In genomic region chr3:95161618-95162344, GRCm38 (mm10) we compare ENCODE assay signal across 9 mouse cellular contexts. TPM values are rescaled to one million over a fixed set of nuclear protein-coding genes. Genes with fewer than 3 reads are reported as not detected.
DNase-seq lines count a peak whose midpoint lies in the region; ATAC-seq lines count a peak whose summit lies in the region.
"Had no signal": no experiment of that assay in that cellular context is flagged by ENCODE, and none has a peak within 500 bp of the region (broad histone marks: within the 10 kb centered on the region; RNA-seq: fewer than 3 reads in every experiment).

No protein-coding gene starts in this region.

- no peak overlapping the region for H3K27ac ChIP-seq in heart, embryonic 11.5 days (ENCODE audit: low read depth, low read length)
- peak overlapping the region; percentile 79 for H3K27ac ChIP-seq in hindbrain, embryonic 11.5 days (ENCODE audit: low read depth, low read length)
- peak overlapping the region; percentile 86 for H3K27ac ChIP-seq in midbrain, embryonic 12.5 days (replicated peaks)

- H3K4me2 ChIP-seq in heart, embryonic 11.5 days = peak overlapping the region; percentile 96
- H3K4me2 ChIP-seq in hindbrain, embryonic 11.5 days (replicated peaks; ENCODE audit: low read depth, low read length) = peak overlapping the region; percentile 70
- H3K4me2 ChIP-seq in midbrain, embryonic 12.5 days (replicated peaks) = peak overlapping the region; percentile 77

- DNase-seq in heart, adult 18-20 months = no peak
- peak; percentile 58 for DNase-seq in cerebellum, adult 9-10 months
- DNase-seq in hindbrain, embryonic 11.5 days (ENCODE audit: low spot score) = peak; percentile 43
- no peak for DNase-seq in layer of hippocampus, adult 9-11 months
- no peak for DNase-seq in thymus, postnatal 25 days
- no peak for DNase-seq in right cerebral cortex, postnatal 36 days (ENCODE audit: low spot score in 2 of 2)

- peaks cover 29% of the 10 kb centered on the region for H3K4me1 ChIP-seq in heart, embryonic 11.5 days (ENCODE audit: control insufficient read depth, insufficient read depth, low read length)
- peaks cover 14% of the 10 kb centered on the region for H3K4me1 ChIP-seq in hindbrain, embryonic 11.5 days (replicated peaks; ENCODE audit: control insufficient read depth, insufficient read depth, low read length)
- H3K4me1 ChIP-seq in midbrain, embryonic 12.5 days = peaks cover 40% of the 10 kb centered on the region

- H3K27me3 ChIP-seq in heart, embryonic 11.5 days (ENCODE audit: control insufficient read depth, insufficient read depth, low read length) = peaks cover 9% of the 10 kb centered on the region
- H3K27me3 ChIP-seq in hindbrain, embryonic 11.5 days (ENCODE audit: control insufficient read depth, insufficient read depth, low read length) = peaks cover 2% of the 10 kb centered on the region; the same call in 1 of the 2 replicates
- peaks cover 11% of the 10 kb centered on the region for H3K27me3 ChIP-seq in midbrain, embryonic 12.5 days

- peaks cover 2% of the 10 kb centered on the region; the same call in 1 of the 2 replicates for H3K36me3 ChIP-seq in heart, embryonic 11.5 days (ENCODE audit: control insufficient read depth, insufficient read depth, low read length)
- H3K36me3 ChIP-seq in hindbrain, embryonic 11.5 days (ENCODE audit: control insufficient read depth, insufficient read depth, low read length) = no peaks in the 10 kb centered on the region
- peaks cover 27% of the 10 kb centered on the region for H3K36me3 ChIP-seq in midbrain, embryonic 12.5 days

- WGBS in heart, embryonic 11.5 days (ENCODE audit: insufficient replicate concordance) = 12% methylated on average over 9 of the region's 9 CpGs
- WGBS in hindbrain, embryonic 11.5 days = 5% methylated on average over 9 of the region's 9 CpGs
- WGBS in midbrain, embryonic 12.5 days = 2% methylated on average over 9 of the region's 9 CpGs

- H3K4me3 ChIP-seq in heart, embryonic 11.5 days (ENCODE audit: low read depth, low read length) = peak overlapping the region; percentile 76
- peak overlapping the region; percentile 85 for H3K4me3 ChIP-seq in hindbrain, embryonic 11.5 days (ENCODE audit: low read depth, low read length)
- peak overlapping the region; percentile 82 for H3K4me3 ChIP-seq in midbrain, embryonic 12.5 days

- no peak for ATAC-seq in heart, embryonic 11.5 days (replicated peaks; ENCODE audit: insufficient number of reproducible peaks, low FRiP score, low TSS enrichment)
- ATAC-seq in hindbrain, embryonic 11.5 days (ENCODE audit: low FRiP score) = 0 out of 2 replicates have a peak, but pooled peaks have one; percentile 2
- no peak for ATAC-seq in midbrain, embryonic 12.5 days (ENCODE audit: low FRiP score, low read depth)

- no peak overlapping the region for H3K9ac ChIP-seq in heart, embryonic 11.5 days (ENCODE audit: low read depth, low read length)
- peak overlapping the region; percentile 82 for H3K9ac ChIP-seq in hindbrain, embryonic 11.5 days (ENCODE audit: low read depth, low read length)
- H3K9ac ChIP-seq in midbrain, embryonic 12.5 days (replicated peaks) = peak overlapping the region; percentile 89

- no peaks in the 10 kb centered on the region for H3K9me3 ChIP-seq in heart, embryonic 11.5 days (replicated peaks; ENCODE audit: control insufficient read depth, low read length)
- H3K9me3 ChIP-seq in hindbrain, embryonic 11.5 days (ENCODE audit: control insufficient read depth, low read length) = no peaks in the 10 kb centered on the region
- no peaks in the 10 kb centered on the region for H3K9me3 ChIP-seq in midbrain, embryonic 12.5 days

RNA-seq across cellular contexts. Expression of gene Sema6c, which starts 1.5 kb away (rescaled TPM):
- polyA plus RNA-seq in heart, embryonic 11.5 days (2014; fragmentation: Nextera tagmentation; extraction: Ambion mirVana) = 2.2 and 2.8 TPM in 2 replicates
- 1 to 10 TPM; 4.0 to 4.8 TPM for total RNA-seq in heart, adult 18-20 months (2021)
- polyA plus RNA-seq in hindbrain, embryonic 11.5 days (2014; fragmentation: Nextera tagmentation; extraction: Ambion mirVana) = 22.6 and 27.0 TPM in 2 replicates
- polyA plus RNA-seq in midbrain, embryonic 12.5 days (2016; fragmentation: Nextera tagmentation; extraction: Ambion mirVana) = 45.1 and 56.8 TPM in 2 replicates

RNA-seq across cellular contexts. Expression of gene Tnfaip8l2, which starts 19.6 kb away (rescaled TPM):
- 0.79 and 1.5 TPM in 2 replicates for polyA plus RNA-seq in heart, embryonic 11.5 days (2014; fragmentation: Nextera tagmentation; extraction: Ambion mirVana)
- total RNA-seq in heart, adult 18-20 months (2021) = 1 to 10 TPM; 2.2 to 2.6 TPM
- 1.7 and 2.1 TPM in 2 replicates for polyA plus RNA-seq in hindbrain, embryonic 11.5 days (2014; fragmentation: Nextera tagmentation; extraction: Ambion mirVana)
- 2.5 and 3.3 TPM in 2 replicates for polyA plus RNA-seq in midbrain, embryonic 12.5 days (2016; fragmentation: Nextera tagmentation; extraction: Ambion mirVana)

RNA-seq across cellular contexts. Expression of gene Lysmd1, which starts 27.9 kb away (rescaled TPM):
- polyA plus RNA-seq in heart, embryonic 11.5 days (2014; fragmentation: Nextera tagmentation; extraction: Ambion mirVana) = 6.5 and 7.6 TPM in 2 replicates
- total RNA-seq in heart, adult 18-20 months (2021) = 1 to 10 TPM; 4.5 to 4.7 TPM
- 12.5 and 19.3 TPM in 2 replicates for polyA plus RNA-seq in hindbrain, embryonic 11.5 days (2014; fragmentation: Nextera tagmentation; extraction: Ambion mirVana)
- 22.5 and 24.4 TPM in 2 replicates for polyA plus RNA-seq in midbrain, embryonic 12.5 days (2016; fragmentation: Nextera tagmentation; extraction: Ambion mirVana)

RNA-seq across cellular contexts. Expression of gene Scnm1, which starts 28.0 kb away (rescaled TPM):
- 57.7 and 61.8 TPM in 2 replicates for polyA plus RNA-seq in heart, embryonic 11.5 days (2014; fragmentation: Nextera tagmentation; extraction: Ambion mirVana)
- total RNA-seq in heart, adult 18-20 months (2021) = 10 to 100 TPM; 36.5 to 38.3 TPM
- 83.2 and 84.9 TPM in 2 replicates for polyA plus RNA-seq in hindbrain, embryonic 11.5 days (2014; fragmentation: Nextera tagmentation; extraction: Ambion mirVana)
- 86.7 and 94.8 TPM in 2 replicates for polyA plus RNA-seq in midbrain, embryonic 12.5 days (2016; fragmentation: Nextera tagmentation; extraction: Ambion mirVana)

RNA-seq across cellular contexts. Expression of gene Tmod4, which starts 37.5 kb away (rescaled TPM):
- polyA plus RNA-seq in heart, embryonic 11.5 days (2014; fragmentation: Nextera tagmentation; extraction: Ambion mirVana) = 0.53 and 0.83 TPM in 2 replicates
- total RNA-seq in heart, adult 18-20 months (2021) = 10 to 100 TPM; 34.7 to 36.3 TPM
- 0.68 and 1.1 TPM in 2 replicates for polyA plus RNA-seq in hindbrain, embryonic 11.5 days (2014; fragmentation: Nextera tagmentation; extraction: Ambion mirVana)
- 0.84 and 0.89 TPM in 2 replicates for polyA plus RNA-seq in midbrain, embryonic 12.5 days (2016; fragmentation: Nextera tagmentation; extraction: Ambion mirVana)
- polyA plus RNA-seq: erythroblast, embryonic 14.5 days had no signal

Comparison
In these comparisons a context has a peak if more than half of its experiments do, and no peak if none do; other contexts are left out.
1. DNase-seq: peak in cerebellum, adult 9-10 months (single experiment) and hindbrain, embryonic 11.5 days (single experiment); none in heart, adult 18-20 months (0 of 2), layer of hippocampus, adult 9-11 months (single experiment), thymus, postnatal 25 days (single experiment) and right cerebral cortex, postnatal 36 days (0 of 2).
2. Peak in every context shown above with its lines, with median percentiles within 50 percentile points of each other: H3K4me2 ChIP-seq and H3K4me3 ChIP-seq.